Mouse (Mus musculus) layer of hippocampus, adult 18-20 months (tissue): ENCODE results near the gene Fmnl1. TPM values are rescaled to one million over a fixed set of nuclear protein-coding genes. Genes with fewer than 3 reads are reported as not detected.
A peak's percentile ranks its signal among the peaks of the same experiment; 100 is the strongest.

ENCODE experiments used
- DNase-seq, 2 experiments: peaks; one replicate each; pipeline ENCODE4 v3.0.0; 2022; ENCODE audit warnings: low spot score in 2 of 2
- total RNA-seq, 2 experiments: library from RNA; stranded (reverse); gene quantifications; 2 replicates each; pipeline ENCODE4 v1.2.3; 2021

Gene Fmnl1
- total RNA-seq, 2 experiments from 2014 or later, result 132 to 148 TPM

DNA sequence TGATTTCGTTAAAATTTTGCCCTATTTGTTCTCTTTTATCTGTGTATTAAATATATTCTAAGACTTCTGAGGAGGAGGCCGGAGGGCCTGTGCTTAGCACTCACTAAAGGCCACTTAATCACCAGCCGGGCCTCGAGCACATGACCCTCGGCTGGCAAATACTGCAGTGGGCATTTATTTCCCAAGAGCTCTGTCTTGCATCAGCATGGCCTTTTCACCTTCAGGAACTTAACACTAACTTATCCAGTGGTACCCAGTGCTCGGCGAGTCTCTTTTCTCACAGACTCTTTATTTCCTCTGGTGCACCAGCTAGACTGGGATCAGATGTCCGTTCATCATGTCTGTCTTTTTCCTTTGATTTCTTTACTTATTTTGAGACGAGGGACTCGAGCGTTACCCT is 10.2 kb upstream of the Fmnl1 start:
- DNase-seq, result no peak

DNA sequence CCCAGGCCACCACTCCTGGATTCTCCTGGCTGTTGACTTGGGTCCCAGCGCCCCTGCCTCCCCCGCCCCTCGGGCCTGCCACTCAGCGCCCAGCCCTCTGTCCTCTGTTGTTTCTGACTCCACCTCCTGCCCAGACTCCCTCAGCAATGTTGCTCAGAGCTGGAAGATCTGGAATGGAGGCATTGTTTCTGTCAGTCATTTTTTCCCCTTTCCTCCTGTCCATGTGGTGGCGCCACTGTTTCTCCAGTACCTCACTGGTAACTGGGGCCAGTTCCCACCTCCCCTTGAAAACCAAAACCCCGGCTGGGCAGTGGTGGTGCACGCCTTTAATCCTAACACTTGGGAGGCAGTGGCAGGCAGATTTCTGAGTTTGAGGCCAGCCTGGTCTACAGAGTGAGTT is 9.5 kb upstream of the Fmnl1 start:
- no peak for DNase-seq

DNA sequence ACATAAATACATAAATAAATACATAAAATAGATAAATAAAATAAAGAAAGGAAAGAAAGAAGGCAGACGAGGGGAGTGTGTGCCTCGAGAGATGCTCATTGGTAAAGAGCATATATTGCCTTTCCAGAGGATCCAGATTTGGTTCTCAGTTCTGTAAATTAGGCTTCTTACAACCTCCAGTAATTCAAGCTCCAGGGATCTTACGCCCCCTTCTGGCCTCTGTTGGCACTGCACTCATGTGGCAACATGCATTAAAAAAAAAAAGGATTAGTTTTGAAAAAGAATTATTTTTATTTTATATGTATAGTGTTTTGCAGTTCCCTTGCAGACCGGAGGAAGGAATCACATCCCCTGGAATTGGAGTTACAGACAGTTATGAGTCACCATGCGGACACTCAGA is 8.8 kb upstream of the Fmnl1 start:
- no peak for DNase-seq

DNA sequence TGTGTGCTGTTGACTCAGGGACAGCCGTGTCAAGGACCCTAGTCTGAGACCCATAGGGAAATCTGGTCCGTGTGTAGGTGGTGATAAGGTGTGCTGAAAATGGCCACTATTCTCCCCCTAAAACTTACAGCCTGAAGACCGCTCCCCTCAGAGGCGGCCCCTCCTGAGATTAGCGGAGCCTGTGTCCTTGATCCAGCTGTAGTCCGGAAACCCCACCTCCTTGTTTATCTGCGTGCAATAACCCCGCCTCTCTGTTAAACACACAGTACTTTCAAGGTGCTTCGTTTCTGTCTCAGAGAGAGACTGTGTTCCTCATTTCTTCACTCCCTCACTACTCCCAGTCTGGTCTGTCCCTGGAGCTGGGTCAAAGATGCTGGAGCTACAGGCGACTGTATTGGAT is 6.5 kb upstream of the Fmnl1 start:
- no peak for DNase-seq

DNA sequence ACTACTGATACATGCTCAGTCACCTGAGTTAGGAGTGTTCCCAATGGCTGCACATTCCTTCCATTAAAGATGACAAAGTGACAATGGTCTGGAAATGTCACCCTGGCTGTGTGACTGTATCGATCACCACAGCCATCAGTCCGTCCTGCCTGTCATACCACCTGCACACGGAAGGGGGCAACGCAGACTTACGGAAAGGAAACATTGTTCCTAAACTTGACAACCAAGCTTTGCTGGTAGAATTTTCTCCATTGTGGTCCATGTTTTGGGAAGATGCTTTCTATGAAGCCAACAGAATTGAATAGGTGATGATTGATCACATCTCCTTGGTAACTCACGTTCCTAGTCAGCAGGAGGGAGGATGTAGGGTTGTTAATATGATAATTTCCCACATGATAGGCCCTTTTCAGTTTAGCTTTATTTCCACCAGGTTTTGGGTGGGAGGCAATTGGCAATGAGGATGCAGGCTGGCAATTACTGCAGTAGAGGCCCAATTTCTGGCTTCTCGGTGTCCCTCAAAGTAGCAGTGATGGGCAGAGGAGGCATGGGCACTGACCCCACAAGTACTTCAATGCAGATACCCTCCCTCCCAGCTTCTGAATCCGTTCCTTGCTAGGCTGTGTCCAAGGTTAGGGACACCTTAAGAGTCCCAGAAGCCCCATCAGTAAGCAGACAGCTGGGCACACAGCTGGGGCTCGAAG is 2.1 kb upstream of the Fmnl1 start:
- peak; percentile 77 to 92 for DNase-seq

DNA sequence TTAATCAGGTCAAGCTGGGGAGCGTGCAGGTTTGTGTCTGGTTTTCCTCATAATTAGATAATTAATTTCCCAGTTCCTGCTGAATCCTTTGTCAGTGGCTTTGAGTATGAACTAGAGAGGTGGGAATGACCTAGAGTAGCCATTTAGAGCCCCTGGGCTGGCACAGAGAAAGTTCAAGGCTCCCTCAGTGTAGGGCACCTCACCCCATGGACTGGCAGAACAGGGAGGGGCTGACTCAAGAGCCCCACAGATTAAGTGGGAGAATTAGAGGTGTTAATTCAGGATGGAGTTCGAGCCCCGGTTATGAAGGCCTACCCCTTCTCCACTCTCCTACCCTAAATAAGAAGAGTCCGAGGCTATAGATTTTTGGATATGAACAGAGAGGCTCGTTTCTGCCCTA is 1.2 kb upstream of the Fmnl1 start:
- DNase-seq, result no peak

DNA sequence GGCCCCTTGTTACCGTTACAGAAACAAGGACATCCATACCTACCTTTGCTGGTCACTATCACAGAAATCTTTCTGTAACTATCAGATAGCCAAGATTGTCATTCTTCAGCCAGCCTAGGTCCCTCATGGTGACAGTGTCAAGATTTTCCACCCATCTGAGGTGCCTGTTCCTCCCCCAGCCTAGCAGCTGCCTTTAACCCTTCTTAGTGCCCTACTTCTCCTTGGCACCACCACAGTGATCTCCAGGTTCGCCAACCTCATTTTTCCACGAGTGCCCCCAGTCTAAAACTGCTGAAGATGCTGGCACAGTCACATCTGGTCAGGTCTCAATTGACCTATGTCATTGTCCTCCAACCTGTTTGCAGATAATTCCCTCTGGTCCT is 805 bp upstream of the Fmnl1 start:
- DNase-seq, result no peak

DNA sequence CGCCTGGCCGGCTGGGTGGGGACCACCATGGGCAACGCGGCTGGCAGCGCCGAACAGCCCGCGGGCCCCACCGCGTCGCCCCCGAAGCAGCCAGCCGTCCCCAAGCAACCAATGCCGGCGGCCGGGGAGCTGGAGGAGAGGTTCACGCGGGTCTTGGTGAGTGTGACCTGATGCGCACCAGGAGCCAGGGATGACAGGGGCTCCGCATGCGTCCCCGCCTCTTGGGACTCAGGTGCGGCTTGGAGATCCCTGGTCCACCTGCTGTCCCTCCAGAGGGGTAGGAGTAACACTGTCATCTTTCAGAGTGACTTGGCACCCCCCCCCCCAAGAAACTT is 346 bp downstream of the Fmnl1 start:
- DNase-seq, result no peak

DNA sequence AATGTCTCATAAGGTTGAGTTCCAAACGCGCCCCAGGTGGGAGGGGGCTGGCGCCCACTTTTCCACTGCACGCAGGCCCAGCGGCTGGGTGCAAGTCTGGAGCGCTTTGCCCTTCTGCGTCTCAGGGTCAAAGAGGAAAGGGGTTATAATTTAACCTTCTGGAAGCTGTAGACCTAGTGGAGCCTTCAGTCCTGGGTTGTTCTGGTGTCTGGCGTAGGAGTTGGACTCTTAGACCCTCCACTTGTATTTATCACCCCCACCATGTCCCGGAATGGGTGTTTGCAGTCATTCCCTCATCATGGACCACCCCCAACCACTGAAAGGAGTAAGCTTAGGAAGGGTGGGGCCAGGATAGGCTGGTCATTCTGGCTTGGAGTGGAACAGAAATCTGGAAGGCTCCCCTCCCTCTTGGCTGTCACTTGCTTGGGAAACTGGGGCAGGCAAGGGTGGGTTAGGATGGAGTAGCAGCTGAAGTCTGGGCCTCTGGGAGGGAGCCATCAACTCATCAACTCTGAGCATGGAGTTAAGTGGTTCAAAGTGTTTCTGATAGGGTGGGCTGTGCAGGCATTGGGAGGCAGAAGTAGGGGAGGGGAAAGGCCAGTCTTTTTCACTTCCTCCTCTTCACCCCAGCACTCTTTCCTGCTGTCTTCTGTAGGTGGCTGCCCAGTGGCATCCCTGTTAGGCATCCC is 940 bp downstream of the Fmnl1 start:
- DNase-seq, result no peak

DNA sequence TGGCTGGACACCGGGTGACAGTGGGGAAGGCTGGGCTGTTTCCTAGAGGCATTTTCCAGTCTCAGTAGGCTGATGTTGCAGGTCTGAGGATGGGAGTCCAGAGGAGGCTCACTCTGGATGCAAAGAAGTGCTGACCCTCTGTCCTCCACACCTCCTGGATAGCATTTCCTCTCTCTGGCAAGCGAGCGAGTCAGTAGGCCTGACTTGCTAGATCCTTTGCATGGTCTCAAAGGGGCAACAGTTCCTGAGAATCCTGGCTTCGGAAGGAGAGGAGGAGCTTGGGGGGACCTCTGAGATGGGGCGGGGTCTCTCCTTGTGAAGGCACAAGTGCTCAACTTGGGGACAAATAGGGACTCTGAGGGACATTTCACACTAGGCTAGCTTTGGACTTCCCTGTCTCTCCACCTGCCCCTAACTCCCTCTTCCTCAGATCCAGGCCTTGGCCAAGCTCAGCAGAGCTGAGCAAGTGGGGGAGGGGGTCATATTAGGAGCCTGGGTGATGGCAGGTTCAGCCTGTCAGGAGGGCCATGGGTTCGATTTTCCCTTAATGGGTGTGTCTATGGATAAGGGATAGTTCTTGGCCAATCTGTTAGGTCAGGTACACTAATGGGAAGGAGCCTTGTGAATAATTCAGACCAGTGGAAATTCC is 1.6 kb downstream of the Fmnl1 start:
- no peak for DNase-seq

DNA sequence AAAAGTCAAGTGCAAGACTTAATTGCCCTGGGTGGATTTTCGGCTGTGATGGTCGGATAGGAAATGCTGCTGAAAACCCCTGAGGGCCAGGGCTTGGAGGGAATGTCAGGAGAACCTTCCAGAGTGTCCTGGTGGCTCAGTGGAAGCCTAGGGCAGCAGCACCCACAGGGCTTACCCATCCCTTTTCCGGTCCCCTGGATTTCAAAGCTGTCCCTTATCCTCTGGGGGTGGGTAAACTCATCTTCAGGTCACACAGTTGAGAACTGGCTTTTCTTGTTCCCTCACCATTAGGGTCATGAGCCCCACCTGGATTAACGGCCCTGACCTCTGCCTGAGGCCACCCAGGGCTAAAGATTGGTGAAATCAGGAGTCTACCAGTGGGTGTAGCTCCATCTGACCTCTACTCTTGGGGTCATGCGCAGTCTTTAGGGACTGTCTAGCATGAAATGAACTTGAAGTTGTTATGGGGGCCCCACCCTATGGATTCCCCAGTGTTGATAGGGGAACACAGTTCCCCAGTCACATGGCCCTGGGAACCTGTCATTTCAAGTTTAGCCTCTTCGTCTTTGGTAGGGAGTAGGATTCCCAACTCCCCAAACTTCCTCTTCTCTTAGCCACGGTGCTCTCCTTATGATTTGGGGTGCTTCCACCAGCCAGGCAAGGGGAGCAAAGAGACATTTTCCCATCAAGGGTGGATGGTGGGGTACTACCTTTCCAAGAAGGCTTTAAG is 2.3 kb downstream of the Fmnl1 start:
- no peak for DNase-seq

DNA sequence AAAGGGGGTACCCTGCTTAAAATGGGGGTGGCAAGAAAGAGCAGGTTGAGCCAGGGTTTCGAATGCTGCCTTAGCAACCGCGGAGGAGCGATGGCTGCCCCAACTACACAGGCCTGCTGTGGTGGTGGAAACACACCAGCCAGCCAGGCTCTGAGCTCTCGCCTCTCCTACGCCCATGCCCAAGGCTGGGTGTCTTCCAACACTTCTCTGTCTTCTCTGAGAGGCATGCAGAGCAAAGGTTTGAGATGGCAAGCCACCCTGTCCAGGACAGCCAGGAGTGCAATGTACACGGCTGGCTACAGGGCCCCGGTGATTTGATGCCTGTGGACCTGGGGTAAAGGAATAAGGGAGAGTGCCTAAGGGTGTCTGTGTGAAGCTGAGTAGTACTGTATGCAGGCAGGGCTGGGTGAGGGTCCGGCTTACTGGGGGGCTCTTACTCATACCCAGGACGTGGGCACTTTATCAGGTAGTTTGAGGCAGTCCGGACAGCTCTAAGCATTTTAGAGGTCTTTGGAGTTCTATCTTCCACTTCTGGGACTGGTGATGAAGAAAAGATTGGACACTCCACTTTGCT is 3.0 kb downstream of the Fmnl1 start:
- no peak for DNase-seq

DNA sequence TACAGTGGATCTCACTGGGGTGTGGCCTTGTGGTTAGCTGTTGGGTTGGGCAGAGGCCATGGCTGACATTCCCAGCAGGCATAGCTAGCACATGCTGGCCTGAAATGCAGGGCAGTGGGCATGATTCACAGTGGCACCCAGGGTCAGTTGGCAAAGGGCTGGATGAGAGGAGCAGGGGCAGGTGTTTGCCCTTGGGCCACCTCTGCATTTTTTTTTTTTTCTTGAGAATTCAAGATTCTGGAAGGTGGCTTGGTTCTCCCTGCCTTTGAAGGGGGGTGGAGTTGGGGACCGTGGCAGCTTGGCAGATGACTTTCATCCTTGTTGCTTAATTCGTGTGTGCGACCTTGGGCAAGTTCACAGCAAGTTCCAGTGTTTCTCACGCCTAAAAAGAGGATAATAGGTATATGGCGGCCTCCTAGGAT is 3.5 kb downstream of the Fmnl1 start:
- DNase-seq, result no peak

DNA sequence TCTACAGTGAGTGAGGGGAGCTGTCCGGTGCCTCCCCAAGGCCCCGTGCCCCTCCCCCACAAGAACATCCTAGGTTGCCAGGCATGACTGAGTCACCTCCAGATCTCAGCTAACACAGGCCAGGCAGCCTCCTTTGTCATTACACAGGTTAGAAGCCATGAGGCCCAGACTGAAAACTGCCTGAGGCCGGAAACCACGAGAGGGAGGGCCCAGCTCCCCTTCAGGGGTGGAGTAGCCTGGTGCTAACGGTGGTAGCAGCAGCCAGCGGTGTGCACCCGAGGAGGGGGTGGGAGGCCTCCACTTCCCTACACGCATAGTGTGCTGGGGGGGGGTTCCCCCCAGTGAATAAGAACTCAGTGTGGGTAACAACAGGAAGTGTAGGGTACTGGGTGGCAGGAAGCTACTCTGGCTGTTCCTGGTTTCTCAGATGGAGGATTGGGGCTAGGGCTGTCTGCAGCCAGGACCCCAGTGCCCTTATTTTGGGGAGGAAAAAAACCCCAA is 4.0 kb downstream of the Fmnl1 start:
- DNase-seq, result no peak

DNA sequence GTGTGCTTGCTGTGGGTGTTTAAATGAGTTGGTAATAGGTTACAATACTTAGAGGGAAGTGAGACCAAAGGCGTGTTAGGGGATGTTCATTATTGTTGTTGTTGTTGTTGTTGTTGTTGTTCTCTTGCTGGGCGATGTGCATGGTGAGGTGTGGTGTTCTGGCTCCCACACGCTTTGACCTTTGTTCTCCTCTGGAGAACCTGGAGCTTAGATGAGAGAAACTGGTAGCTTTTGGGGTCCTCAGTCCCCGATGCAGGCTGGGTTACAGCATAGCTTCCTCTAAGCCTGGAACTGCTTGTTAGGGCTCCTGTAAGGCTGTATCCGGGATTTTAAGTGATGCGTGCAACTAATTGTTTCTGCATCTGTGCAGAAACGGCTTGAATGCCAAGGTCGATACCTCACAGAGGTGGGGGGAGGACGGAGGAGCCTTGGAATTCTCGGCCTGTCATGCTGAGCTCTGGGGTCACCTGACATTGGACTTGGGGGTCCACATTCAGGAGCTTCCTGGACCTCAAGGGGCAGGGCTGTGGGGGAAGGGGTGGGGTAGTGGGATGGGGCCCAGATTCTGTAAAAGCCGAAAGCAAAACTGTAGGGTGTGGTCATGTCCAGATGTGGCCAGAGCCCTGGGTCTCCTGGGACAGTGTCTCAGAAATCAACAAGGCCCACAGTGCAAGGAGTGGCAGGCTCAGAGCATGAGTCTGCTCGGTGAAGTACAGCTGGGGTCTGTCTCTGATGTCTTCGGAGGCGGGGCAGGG is 5.0 kb downstream of the Fmnl1 start:
- DNase-seq, result no peak

DNA sequence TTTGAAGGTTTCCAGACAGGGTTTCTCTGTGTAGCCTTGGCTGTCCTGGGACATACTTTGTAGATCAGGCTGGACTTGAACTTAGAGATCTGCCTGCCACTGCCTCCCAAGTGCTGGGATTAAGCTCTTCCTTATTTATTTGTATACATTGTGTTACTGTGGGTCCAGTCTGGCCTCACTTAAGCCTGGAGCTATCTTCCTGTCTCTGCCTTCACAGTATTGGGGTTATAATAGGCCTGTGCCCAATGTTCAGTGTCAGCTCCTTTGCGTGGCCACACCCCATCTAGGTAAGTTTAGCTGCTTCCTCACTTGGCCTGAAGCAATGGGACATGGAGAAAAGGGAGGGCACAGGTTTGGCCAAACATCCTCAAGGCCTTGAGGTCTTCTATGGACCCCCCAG is 5.6 kb downstream of the Fmnl1 start:
- no peak for DNase-seq

DNA sequence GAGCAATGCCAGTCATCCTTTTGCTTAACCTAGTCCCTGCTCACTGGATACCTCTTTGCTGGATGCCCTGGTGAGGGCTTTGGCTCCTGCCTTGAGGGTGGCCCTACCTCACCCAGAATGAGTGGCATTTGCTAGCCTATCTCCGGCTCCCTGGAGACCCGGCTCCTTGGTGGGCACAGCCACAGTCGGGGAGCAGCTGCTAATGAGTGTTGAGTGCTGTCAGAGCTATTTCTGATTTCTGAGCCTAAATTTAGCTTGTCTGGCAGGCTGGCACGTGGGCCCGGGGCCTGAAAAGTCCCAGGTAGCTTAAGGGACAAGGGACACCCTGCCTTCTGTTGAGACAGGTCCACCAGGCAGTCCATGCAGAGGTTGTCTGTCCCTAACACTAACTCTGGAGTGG is 6.3 kb downstream of the Fmnl1 start:
- DNase-seq, result no peak

DNA sequence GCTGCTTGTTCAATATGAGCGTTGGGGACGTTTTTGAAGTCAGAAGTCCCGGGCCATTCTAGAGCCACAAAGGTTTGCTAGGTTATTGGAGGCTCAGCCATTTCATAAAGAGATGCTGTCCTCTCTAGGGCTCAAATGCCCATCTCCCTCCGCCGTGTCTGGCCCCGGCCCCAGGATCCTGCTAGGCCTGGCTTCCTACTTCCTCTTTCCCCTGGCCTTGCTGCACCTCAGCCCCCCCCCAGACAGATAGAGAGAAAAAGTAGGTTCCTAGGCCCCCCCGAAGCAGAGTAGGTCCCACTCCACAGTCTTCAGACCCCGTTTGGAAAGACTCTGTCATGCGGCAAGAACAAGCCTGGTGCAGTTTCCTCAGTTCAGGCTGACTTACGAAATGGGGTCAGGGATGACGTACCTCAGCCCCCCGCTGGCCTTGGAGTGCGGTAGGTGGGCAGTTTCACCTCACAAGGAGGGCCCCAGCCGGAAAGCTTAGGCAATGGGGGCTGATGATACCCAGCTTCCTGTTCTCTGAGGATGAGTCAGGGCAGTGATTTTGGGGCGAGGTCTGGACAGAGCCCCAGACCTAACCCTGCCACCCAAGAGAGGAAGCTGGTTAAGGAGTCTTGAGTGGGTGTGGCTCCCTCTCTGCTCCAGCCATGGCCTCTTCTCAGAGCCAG is 7.0 kb downstream of the Fmnl1 start:
- no peak for DNase-seq

DNA sequence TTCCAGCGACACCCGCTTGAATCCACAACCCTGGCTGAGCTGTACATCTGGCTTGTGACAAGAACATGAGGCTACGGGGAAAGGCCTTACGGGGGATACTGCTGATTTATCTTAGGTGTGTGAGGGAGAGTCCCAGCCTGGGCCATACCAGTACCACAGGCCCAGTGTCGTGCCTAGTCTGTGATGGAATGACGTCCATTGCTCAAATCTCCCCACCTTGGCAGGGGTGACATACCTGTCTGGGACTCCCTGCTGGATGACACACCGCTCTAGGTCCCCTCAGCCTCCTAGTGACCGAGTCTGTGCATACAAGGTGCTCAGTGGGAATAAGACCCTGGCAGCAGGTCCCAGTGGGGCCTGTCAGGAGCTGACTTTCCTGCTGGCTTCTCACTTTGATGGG is 7.8 kb downstream of the Fmnl1 start:
- no peak for DNase-seq

DNA sequence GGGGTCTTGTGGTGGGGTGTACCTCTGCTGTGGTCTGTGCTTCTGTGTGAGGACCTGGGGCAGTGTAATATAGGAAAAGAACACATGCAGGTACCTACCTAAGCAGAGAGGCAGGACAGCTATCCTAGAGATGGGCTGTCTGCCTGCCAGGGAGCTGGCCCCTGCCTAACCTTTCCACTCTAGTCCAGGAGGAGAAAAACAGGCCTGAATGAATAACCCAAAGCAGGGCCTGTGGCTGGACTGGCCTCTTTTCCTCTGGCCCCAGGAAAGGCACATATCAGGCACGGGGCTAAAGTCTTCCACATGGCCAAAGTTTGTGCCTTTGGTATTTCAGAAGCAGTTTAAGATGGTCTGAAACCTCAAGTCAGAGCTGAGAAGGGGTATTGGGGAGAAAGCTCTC is 9.5 kb downstream of the Fmnl1 start:
- no peak for DNase-seq
